Comparison of ENCODE assay signal across 1 mouse cellular context in the genomic region with DNA sequence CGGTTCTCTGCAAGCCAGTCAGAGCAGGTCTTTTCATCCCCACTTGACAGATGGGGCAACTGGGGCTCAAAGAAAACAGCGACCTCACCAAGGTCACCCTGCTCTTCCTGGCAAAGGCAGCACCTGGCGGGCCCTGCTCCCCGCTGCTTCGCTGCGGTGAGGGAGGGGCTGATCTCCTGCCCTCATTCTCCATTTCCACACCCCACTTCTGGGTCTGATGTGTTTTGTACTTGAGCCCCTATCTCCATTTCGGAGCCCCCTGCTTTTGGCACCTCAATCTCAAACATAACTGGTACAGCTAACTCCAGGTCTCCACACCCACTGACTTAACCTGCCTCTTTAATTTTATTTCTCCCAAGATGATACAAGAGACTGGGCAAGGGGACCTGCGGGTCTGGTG.
TF ChIP-seq lines count a peak whose summit lies in the region.

No protein-coding gene starts in this region.

TF ChIP-seq in MEL, 35 proteins besides CTCF, POLR2A, EP300 and RAD21 (continued from another document):
- TF ChIP-seq ZC3H11A (IDR thresholded peaks at IDR 0.05; ENCODE audit: low read depth, low read length) (no peak), UBTF (IDR thresholded peaks at IDR 0.05; ENCODE audit: borderline replicate concordance, insufficient read depth, low read depth, low read length) (no peak), ELF1 (IDR thresholded peaks at IDR 0.05; ENCODE audit: low read depth, low read length) (no peak), MAZ (IDR thresholded peaks at IDR 0.05; ENCODE audit: low read depth, low read length) (no peak), ETS1 (IDR thresholded peaks at IDR 0.05; ENCODE audit: low read depth, low read length) (no peak), GATA1 (IDR thresholded peaks at IDR 0.05; ENCODE audit: low read depth, low read length) (no peak), RCOR1 (IDR thresholded peaks at IDR 0.05; ENCODE audit: low read depth, low read length) (no peak), CHD2 (IDR thresholded peaks at IDR 0.05; ENCODE audit: low read length) (no peak), MYC (IDR thresholded peaks at IDR 0.05; ENCODE audit: low read depth, low read length) (no peak), MYB (IDR thresholded peaks at IDR 0.05; ENCODE audit: low read depth, low read length) (no peak), BHLHE40 (IDR thresholded peaks at IDR 0.05; ENCODE audit: borderline replicate concordance, low read depth, low read length) (no peak), USF2 (IDR thresholded peaks at IDR 0.05; ENCODE audit: borderline replicate concordance in 1 of 2, insufficient read depth in 1 of 2, low read depth in 1 of 2, low read length in 2 of 2) (no peak)
TF ChIP-seq in MEL: peak in this region for 0.
